Mouse (Mus musculus): Measurements from ENCODE around the gene Brca1.

- TF ChIP-seq POLR2A (IDR thresholded peaks at IDR 0.05; ENCODE audit: extremely low read depth, insufficient read depth, low read length) (no peak), CTCF (IDR thresholded peaks at IDR 0.05; ENCODE audit: extremely low read depth, insufficient read depth, low read length) (peak; percentile 49; the same call in 1 of the 2 replicates)
Measured at GRCm38 (mm10) chr11:101518937-101519336, 32.8 kb downstream of the Brca1 start.

Measured in cortical plate, adult 2 months (tissue).